Mouse (Mus musculus): ENCODE measurements around the gene Asb5.
"Not testable (repeated sequence)": the region's sequence is repeated elsewhere in the genome, so short reads cannot be mapped to it uniquely, and the experiment has no call there.

The Asb5 gene

GRCm38 (mm10) chr8:54529382-54530296 is at the start of gene Asb5, which contains the start of gene Spcs3:
Gene Asb5 (plus strand): TSS chr8:54529580.
Gene Spcs3 (minus strand): TSS chr8:54529998.
- peak; percentile 98 to 99 for DNase-seq

GRCm38 (mm10) chr8:54486555-54487273 is 42.7 kb upstream of the Asb5 start:
- no peak for DNase-seq

GRCm38 (mm10) chr8:54488437-54488836 is 40.9 kb upstream of the Asb5 start:
- no peak for DNase-seq

- peak; percentile 76 to 78 for DNase-seq
These were observed 38.2 kb upstream of the Asb5 start for GRCm38 (mm10) chr8:54491057-54491690.

- DNase-seq = no peak
These were observed 37.4 kb upstream of the Asb5 start for GRCm38 (mm10) chr8:54491934-54492333.

- DNase-seq = peak; percentile 80 to 81
These were observed 36.3 kb upstream of the Asb5 start for GRCm38 (mm10) chr8:54493110-54493509.

GRCm38 (mm10) chr8:54493915-54494314 is 35.5 kb upstream of the Asb5 start:
- DNase-seq = no peak

GRCm38 (mm10) chr8:54503104-54503503 is 26.3 kb upstream of the Asb5 start:
- no peak for DNase-seq

GRCm38 (mm10) chr8:54505060-54505459 is 24.3 kb upstream of the Asb5 start:
- no peak for DNase-seq

- peak; percentile 91 for DNase-seq
These were observed 21.8 kb upstream of the Asb5 start for GRCm38 (mm10) chr8:54507428-54508095.

GRCm38 (mm10) chr8:54508096-54508456 is 21.3 kb upstream of the Asb5 start:
- DNase-seq = no peak

- DNase-seq = no peak
These were observed 20.6 kb upstream of the Asb5 start for GRCm38 (mm10) chr8:54508814-54509213.

- DNase-seq = peak; percentile 25 to 28
These were observed 20.1 kb upstream of the Asb5 start for GRCm38 (mm10) chr8:54509221-54509721.

- no peak for DNase-seq
These were observed 17.6 kb upstream of the Asb5 start for GRCm38 (mm10) chr8:54511791-54512190.

- not testable (repeated sequence) for DNase-seq
These were observed 17.2 kb upstream of the Asb5 start for GRCm38 (mm10) chr8:54512200-54512599.

GRCm38 (mm10) chr8:54518756-54519460 is 10.5 kb upstream of the Asb5 start:
- DNase-seq = no peak

- DNase-seq = no peak
These were observed 8.9 kb upstream of the Asb5 start for GRCm38 (mm10) chr8:54520516-54520915.

GRCm38 (mm10) chr8:54525606-54526005 is 3.8 kb upstream of the Asb5 start:
- no peak for DNase-seq

- DNase-seq = no peak
These were observed 2.7 kb upstream of the Asb5 start for GRCm38 (mm10) chr8:54526700-54527099.

GRCm38 (mm10) chr8:54528571-54528970 is 809 bp upstream of the Asb5 start:
- no peak for DNase-seq

- no peak for DNase-seq
These were observed 5.8 kb downstream of the Asb5 start for GRCm38 (mm10) chr8:54535172-54535571.

GRCm38 (mm10) chr8:54537285-54537684 is 7.9 kb downstream of the Asb5 start:
- no peak for DNase-seq
